Mouse (Mus musculus) neural tube, embryonic 15.5 days (tissue): ENCODE results near the gene Cdyl. TPM values are rescaled to one million over a fixed set of nuclear protein-coding genes. Genes with fewer than 3 reads are reported as not detected.

Experiments
- ATAC-seq: fragments of 200-750 bp; cut with Nextera tagmentation; 2 replicates; pipeline ENCODE4 v1.8.0; 2017; ENCODE audit warnings: mild to moderate bottlenecking, moderate TSS enrichment, moderate library complexity; ENCODE audit not compliant: low FRiP score
- H3K27ac ChIP-seq: fragments of 300-500 bp; sonication (generic); replicated peaks from 2 replicates; pipeline ENCODE4 v1.5.1; 2015; ENCODE audit warnings: mild to moderate bottlenecking, inconsistent platforms
- H3K27me3 ChIP-seq: fragments of 300-500 bp; sonication (generic); replicated peaks from 2 replicates; pipeline ENCODE4 v1.6.1; 2015; ENCODE audit warnings: inconsistent platforms
- H3K36me3 ChIP-seq: fragments of 300-500 bp; sonication (generic); 2 replicates; pipeline ENCODE4 v1.6.1; 2015; ENCODE audit warnings: inconsistent platforms
- H3K4me1 ChIP-seq: fragments of 300-500 bp; sonication (generic); 2 replicates; pipeline ENCODE4 v1.6.1; 2015; ENCODE audit warnings: inconsistent platforms
- H3K4me2 ChIP-seq: fragments of 300-500 bp; sonication (generic); 2 replicates; pipeline ENCODE4 v1.6.1; 2015; ENCODE audit warnings: inconsistent platforms, mild to moderate bottlenecking, moderate library complexity
- H3K4me3 ChIP-seq: fragments of 300-500 bp; sonication (generic); replicated peaks from 2 replicates; pipeline ENCODE4 v1.5.1; 2015; ENCODE audit warnings: mild to moderate bottlenecking, inconsistent platforms
- H3K9ac ChIP-seq: fragments of 300-500 bp; sonication (generic); replicated peaks from 2 replicates; pipeline ENCODE4 v1.6.1; 2015; ENCODE audit warnings: mild to moderate bottlenecking, inconsistent platforms
- H3K9me3 ChIP-seq: fragments of 300-500 bp; sonication (generic); replicated peaks from 2 replicates; pipeline ENCODE4 v1.6.1; 2016; ENCODE audit warnings: inconsistent platforms
- WGBS: fragments of 180-500 bp; shearing (Covaris S2); methylation state at CpG from one replicate; pipeline ENCODE4 v1.1.7; 2015; ENCODE audit warnings: mixed read lengths; 5-methylcytosine and 5-hydroxymethylcytosine counted together
- polyA plus RNA-seq: library from polyadenylated mRNA; unstranded; fragments of >200 nt; fragmentation: Nextera tagmentation; extraction: Ambion mirVana; gene quantifications from 2 replicates; pipeline ENCODE4 v1.2.1, GENCODE M21; 2015

Cdyl gene
- polyA plus RNA-seq, 1 experiment from 2014 or later = 5.3 TPM

DNA sequence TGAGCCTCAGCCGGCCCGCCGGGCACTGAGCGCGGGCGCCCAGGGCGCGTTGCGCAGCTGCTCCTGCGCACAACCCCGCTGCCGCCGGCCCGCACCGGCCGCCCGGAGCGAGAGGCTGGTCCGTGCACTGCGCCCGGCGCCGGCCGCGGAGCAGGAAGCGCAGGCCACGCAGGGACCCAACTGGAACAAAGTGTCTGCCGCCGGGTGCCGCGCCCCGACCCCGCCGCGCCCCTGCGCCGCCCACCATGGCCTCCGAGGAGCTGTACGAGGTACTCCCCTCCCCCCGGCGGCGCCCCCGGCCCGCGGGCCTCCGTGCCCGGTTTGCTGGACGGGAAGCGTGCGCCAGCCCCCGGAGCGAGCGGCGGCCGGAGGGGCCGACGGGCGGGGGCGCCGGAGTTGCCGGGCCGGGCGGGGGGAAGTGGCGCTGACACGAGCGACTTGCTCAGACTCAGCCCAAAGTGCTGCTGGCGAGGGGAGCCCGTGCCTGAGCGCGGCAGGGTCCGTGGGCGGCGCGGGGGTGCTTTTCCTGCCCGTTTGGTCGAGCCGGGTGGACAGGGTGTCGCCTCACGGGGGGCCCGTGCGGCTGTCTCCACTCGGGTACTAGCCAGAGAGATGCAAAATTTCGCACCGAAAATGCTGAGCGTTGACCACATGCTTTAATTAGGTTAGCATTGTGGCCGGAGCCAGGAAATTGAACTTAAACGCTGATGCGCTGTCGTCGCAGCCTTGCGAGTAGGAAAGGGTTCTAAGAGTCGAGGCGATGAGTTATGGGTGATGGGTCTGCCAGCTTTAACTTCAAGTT lies 82.2 kb downstream of the Cdyl start:
- H3K27ac ChIP-seq = peak overlapping the region; percentile 79
- peak overlapping the region; percentile 78 for H3K9ac ChIP-seq
- peaks cover 26% of the 10 kb centered on the region for H3K4me1 ChIP-seq
- peak; percentile 84 for ATAC-seq
- under 1% methylated on average over 84 of the region's 93 CpGs for WGBS
- peak overlapping the region; percentile 98 for H3K4me3 ChIP-seq
- no peaks in the 10 kb centered on the region; the same call in 1 of the 2 replicates for H3K9me3 ChIP-seq
- H3K36me3 ChIP-seq = 0 out of 2 replicates have a peak, but pooled peaks cover 3% of the 10 kb centered on the region
- H3K27me3 ChIP-seq = peaks cover 17% of the 10 kb centered on the region
- H3K4me2 ChIP-seq = peak overlapping the region; percentile 92

DNA sequence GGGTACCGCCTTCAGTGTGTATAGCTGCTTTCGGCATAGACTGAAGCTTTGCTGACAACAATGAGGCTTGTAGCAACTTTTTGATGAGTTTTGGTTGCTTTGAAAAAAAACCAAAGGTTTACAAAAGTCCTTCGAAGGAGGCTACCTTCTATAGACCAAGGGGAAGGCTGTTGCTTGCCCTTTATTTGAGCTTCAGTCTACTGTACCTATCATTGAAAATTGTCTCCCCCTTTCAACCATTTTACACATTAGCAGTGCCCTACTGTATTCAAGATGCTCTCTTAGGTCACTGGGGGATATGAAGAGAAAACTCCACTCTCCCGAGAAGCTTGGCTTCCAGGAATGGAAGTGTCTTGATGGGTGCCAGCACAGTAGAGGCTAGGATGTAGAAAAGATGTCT lies 83.1 kb downstream of the Cdyl start:
- H3K4me3 ChIP-seq = peak overlapping the region; percentile 98
- no peak for ATAC-seq
- H3K27me3 ChIP-seq = peaks cover 17% of the 10 kb centered on the region
- H3K9ac ChIP-seq = peak overlapping the region; percentile 78
- H3K4me2 ChIP-seq = peak overlapping the region; percentile 92
- 0 out of 2 replicates have a peak, but pooled peaks cover 3% of the 10 kb centered on the region for H3K36me3 ChIP-seq
- WGBS = 43% methylated on average over 4 of the region's 4 CpGs
- peaks cover 26% of the 10 kb centered on the region for H3K4me1 ChIP-seq
- peaks cover 3% of the 10 kb centered on the region; the same call in 1 of the 2 replicates for H3K9me3 ChIP-seq
- no peak overlapping the region for H3K27ac ChIP-seq

DNA sequence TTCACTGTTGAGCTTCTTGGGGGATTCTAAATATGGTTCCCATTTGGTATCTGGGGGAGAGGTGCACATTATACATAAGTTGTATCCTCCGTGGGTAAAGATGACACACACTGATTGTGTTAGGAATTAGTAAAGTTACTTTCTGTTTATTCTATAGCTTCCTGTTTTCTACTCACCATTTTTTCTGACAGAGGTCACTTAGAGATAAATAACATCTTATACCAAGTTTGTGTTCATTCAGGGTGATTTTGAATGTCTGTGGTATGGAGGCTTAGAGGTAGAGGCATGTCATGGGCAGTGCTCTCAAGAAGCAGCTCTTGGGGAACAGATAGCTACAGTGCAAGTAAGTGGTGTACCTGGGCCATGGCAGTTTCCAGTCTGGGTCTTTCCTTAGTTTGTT lies 83.6 kb downstream of the Cdyl start:
- ATAC-seq = no peak
- Histone ChIP-seq H3K27ac (no peak overlapping the region), H3K9me3 (peaks cover 3% of the 10 kb centered on the region; the same call in 1 of the 2 replicates), H3K27me3 (peaks cover 17% of the 10 kb centered on the region), H3K36me3 (0 out of 2 replicates have a peak, but pooled peaks cover 3% of the 10 kb centered on the region), H3K9ac (no peak overlapping the region), H3K4me3 (peak overlapping the region; percentile 98), H3K4me1 (peaks cover 26% of the 10 kb centered on the region), H3K4me2 (peak overlapping the region; percentile 92)
- WGBS = 64% methylated on average over 1 of the region's 1 CpGs

DNA sequence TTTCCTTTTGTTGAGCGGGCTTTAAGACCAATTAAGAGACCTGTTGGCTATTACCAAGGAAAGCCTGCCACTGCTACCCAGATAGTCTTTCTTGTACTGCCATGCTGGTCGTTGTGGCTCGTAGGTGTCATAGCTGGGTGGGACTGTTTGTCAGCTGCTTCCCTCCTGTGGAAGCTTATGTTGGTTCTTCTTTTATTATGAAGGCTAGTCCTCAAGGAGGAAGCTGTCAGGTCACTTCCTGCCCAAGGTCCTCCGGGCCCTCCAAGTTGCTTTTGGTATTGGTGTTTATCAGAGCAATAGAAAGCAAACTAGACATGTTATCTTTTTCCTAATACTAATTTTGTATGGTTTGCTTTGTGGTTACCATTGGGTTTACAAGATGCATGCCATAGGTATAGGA lies 89.6 kb downstream of the Cdyl start:
- Histone ChIP-seq H3K9ac (no peak overlapping the region), H3K36me3 (0 out of 2 replicates have a peak, but pooled peaks cover 3% of the 10 kb centered on the region), H3K9me3 (peaks cover 3% of the 10 kb centered on the region; the same call in 1 of the 2 replicates), H3K4me2 (no peak overlapping the region), H3K4me1 (no peaks in the 10 kb centered on the region), H3K4me3 (no peak overlapping the region), H3K27me3 (no peaks in the 10 kb centered on the region), H3K27ac (no peak overlapping the region)
- WGBS = 85% methylated on average over 4 of the region's 4 CpGs
- no peak for ATAC-seq

DNA sequence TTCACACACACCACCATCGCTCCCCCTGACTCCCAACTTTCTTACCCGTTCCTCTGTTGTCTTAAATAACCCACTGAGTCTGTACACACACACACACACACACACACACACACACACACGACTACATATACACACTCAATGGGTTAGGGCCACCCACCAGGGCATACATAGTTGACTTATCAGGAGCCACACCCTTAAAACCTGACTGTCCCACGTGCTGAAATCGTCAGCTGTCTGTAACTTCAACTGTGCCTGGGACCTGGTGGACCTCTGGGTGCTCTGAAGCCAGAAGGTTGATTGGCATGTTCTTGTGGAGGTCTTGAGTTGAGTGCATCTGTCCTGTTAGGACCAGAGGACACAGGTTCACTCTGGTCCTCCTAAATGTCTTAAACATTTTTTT lies 90.0 kb downstream of the Cdyl start:
- Histone ChIP-seq H3K4me1 (no peaks in the 10 kb centered on the region), H3K36me3 (0 out of 2 replicates have a peak, but pooled peaks cover 3% of the 10 kb centered on the region), H3K9me3 (peaks cover 3% of the 10 kb centered on the region; the same call in 1 of the 2 replicates), H3K27ac (no peak overlapping the region), H3K27me3 (no peaks in the 10 kb centered on the region), H3K4me3 (no peak overlapping the region), H3K9ac (no peak overlapping the region), H3K4me2 (no peak overlapping the region)
- no peak for ATAC-seq
- WGBS = 86% methylated on average over 5 of the region's 5 CpGs

DNA sequence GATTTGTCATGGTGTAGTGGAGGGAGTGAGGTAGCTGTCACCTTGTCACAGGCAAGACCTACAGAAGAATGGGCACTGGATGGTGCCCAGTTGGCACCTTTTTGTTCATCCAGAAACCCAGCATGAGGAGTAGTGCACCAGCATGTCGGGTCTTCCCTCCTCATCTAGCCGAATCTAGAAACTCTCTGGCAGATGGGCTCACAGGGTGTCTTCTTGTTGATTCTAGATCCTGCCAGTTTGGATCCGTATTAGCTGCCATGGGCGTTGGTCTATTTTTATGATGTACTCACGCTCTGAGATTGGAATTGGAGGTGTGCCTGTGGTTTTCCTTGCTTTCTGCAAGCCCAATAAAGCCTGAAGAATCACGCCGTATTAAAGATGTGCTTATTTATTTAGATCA lies 92.4 kb downstream of the Cdyl start:
- H3K36me3 ChIP-seq = no peaks in the 10 kb centered on the region
- H3K4me1 ChIP-seq = peaks cover 3% of the 10 kb centered on the region; the same call in 1 of the 2 replicates
- no peak overlapping the region for H3K27ac ChIP-seq
- H3K4me3 ChIP-seq = no peak overlapping the region
- no peak overlapping the region for H3K4me2 ChIP-seq
- H3K9ac ChIP-seq = no peak overlapping the region
- WGBS = 88% methylated on average over 7 of the region's 7 CpGs
- H3K27me3 ChIP-seq = no peaks in the 10 kb centered on the region
- H3K9me3 ChIP-seq = 0 out of 2 replicates have a peak, but pooled peaks cover 3% of the 10 kb centered on the region
- no peak for ATAC-seq

DNA sequence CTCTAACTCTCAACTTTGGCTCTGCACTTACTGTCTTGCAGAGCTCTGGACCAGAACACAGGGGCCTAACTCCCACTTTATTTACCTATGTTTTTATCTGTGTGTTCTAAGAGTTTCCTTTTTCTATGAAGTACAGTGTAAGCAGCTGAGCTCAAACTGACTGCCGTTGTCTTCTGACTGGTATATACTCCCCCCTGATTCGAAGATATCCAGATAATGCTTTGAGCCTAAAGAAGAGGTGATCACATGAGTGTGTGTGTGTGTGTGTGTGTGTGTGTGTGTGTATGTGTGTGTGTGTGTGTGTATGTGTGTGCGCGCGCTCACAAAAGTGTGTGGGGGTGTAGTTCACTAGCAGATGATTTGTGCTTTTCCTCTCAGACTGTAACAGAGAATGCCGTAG lies 95.4 kb downstream of the Cdyl start:
- Histone ChIP-seq H3K4me3 (no peak overlapping the region), H3K27ac (no peak overlapping the region)
- 93% methylated on average over 6 of the region's 6 CpGs for WGBS

DNA sequence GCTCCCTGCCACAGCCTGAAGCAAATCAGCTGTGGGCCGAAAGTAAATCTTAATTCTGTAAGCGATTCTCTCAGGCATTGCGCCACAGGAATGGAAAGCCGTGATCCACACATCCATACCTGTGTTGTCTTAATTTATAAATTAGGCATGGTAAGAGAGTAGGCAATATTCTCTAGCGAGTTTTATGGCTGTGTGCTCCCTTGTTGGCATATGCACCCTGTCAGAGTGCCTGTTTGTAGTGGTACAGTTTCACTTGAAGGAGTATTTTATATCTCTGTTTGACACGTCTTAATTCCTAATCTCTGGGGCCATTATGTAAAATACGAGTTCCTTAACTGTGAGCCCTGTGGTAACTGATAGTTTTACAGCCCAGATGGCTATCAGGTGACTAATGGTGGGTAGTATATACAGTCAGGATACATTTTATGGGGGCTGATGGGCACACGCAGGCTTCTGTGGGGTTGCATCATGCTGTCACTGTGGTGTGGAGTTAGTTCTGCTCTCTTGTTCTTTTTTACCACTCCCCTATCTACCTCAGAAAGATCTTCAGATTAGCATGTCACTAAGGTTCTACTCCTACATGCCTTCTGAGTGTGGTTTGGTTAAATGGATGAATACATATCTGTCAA lies 96.1 kb downstream of the Cdyl start:
- Histone ChIP-seq H3K9ac (no peak overlapping the region), H3K9me3 (no peaks in the 10 kb centered on the region), H3K27me3 (no peaks in the 10 kb centered on the region), H3K4me3 (no peak overlapping the region), H3K4me2 (no peak overlapping the region), H3K27ac (no peak overlapping the region), H3K4me1 (peaks cover 3% of the 10 kb centered on the region; the same call in 1 of the 2 replicates), H3K36me3 (no peaks in the 10 kb centered on the region)
- ATAC-seq = no peak
- WGBS = 48% methylated on average over 8 of the region's 8 CpGs

More for the DNA sequence above, 95.4 kb downstream of the Cdyl start:
- no peak for ATAC-seq
- Histone ChIP-seq H3K27me3 (no peaks in the 10 kb centered on the region), H3K4me2 (no peak overlapping the region), H3K9me3 (no peaks in the 10 kb centered on the region), H3K36me3 (no peaks in the 10 kb centered on the region), H3K9ac (no peak overlapping the region), H3K4me1 (peaks cover 3% of the 10 kb centered on the region; the same call in 1 of the 2 replicates)

DNA sequence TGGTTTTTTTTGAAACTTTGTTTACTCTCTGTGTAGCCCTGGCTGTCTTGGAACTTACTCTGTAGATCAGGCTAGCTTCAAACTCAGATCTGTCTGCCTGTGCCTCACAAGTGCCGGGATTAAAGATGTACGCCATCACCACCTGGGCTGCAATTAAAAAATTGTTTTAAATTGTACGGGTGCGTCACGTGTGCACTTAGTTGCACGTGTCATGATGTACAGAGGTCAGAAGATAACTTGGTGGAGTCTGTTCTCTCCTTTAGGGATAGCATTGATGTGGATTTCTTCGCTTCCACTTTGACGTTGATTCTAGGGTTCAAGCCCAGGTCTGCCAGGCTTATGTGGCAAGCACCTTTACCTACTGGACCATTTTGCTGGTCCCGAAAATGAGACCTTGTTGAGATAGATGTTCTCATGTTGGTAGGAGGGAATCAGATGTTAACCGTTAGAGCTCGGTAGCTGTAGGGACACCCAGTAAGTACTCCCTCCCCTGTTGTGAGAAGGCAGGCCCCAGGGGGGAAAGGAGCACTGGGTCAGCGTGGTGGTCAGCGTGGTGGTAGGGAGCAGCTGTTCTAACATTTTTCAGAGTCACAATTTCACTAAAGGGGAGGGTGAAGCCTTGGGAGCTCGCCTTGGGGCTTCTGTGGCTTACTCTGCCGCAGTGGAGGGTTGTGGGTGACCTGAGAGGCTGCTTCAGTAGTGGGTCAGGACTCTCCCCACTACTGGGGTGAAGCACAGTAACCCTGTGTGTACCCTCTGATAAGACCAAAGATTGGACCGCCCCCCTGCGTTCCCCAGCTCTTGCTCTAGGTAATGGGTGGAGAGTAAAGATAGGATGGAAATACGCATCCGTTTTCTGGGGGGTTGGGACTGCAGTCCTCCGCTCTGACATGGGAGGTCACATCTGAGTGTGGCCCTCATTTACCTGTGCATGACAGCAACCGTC lies 97.0 kb downstream of the Cdyl start:
- no peaks in the 10 kb centered on the region for H3K36me3 ChIP-seq
- H3K4me2 ChIP-seq = no peak overlapping the region
- H3K27ac ChIP-seq = no peak overlapping the region
- no peak overlapping the region for H3K9ac ChIP-seq
- no peak for ATAC-seq
- peaks cover 3% of the 10 kb centered on the region; the same call in 1 of the 2 replicates for H3K4me1 ChIP-seq
- H3K4me3 ChIP-seq = no peak overlapping the region
- 95% methylated on average over 21 of the region's 21 CpGs for WGBS
- H3K27me3 ChIP-seq = no peaks in the 10 kb centered on the region
- no peaks in the 10 kb centered on the region for H3K9me3 ChIP-seq

DNA sequence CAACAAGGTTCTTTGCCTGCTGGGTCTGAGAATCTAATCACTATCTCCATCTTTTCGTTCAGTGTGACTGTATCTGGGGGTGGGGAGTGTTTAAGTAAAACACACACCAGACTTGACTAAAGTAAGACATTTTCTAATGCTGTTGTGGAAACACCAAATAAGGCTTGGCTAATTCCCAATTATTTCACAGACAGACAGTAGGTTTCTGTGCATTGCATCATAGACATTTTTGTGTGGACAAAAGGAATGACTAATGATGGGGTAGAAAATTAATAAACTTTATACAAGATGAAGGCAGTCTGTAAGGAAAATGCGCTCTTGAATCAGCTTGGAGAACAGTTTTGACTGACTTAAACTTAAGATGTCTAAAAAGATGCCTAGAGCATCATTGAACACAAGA lies 100.7 kb downstream of the Cdyl start:
- H3K9ac ChIP-seq = no peak overlapping the region
- H3K27me3 ChIP-seq = no peaks in the 10 kb centered on the region
- no peak overlapping the region for H3K4me2 ChIP-seq
- H3K4me1 ChIP-seq = peaks cover 2% of the 10 kb centered on the region; the same call in 1 of the 2 replicates
- ATAC-seq = no peak
- H3K9me3 ChIP-seq = no peaks in the 10 kb centered on the region
- no peaks in the 10 kb centered on the region for H3K36me3 ChIP-seq
- 93% methylated on average over 2 of the region's 2 CpGs for WGBS
- H3K4me3 ChIP-seq = no peak overlapping the region
- no peak overlapping the region for H3K27ac ChIP-seq

DNA sequence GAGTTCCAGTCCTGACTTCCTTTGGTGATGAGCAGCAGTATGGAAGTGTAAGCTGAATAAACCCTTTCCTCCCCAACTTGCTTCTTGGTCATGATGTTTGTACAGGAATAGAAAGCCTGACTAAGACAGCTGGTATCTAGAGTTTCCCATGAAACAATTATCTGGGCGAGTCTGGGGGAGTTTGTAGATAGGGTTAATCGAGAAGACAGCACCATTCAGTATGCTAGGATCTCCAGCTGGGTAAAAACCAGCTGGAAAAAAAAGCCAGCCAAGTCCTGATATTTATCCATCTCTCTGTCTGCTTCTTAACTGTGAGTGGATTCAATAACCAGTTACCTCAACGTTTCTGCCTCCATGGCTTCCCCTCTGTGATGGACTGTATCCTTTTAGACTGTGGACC lies 104.9 kb downstream of the Cdyl start:
- Histone ChIP-seq H3K4me3 (no peak overlapping the region), H3K4me2 (no peak overlapping the region), H3K9ac (no peak overlapping the region), H3K36me3 (no peaks in the 10 kb centered on the region), H3K27ac (no peak overlapping the region), H3K4me1 (peaks cover 3% of the 10 kb centered on the region; the same call in 1 of the 2 replicates), H3K9me3 (no peaks in the 10 kb centered on the region), H3K27me3 (no peaks in the 10 kb centered on the region)
- 64% methylated on average over 3 of the region's 3 CpGs for WGBS
- ATAC-seq = no peak
